Mouse (Mus musculus): ENCODE measurements at regions not wholly inside any gene's neighbourhood (a gene's known extent, or its start where the extent isn't known, plus 50 kb on each side); places are given as distances from the start of the nearest gene placed in this dataset.

GRCm38 (mm10) chr2:133474174-133474573 is 77.8 kb upstream of the Bmp2 start:
- TF ChIP-seq CTCF (IDR thresholded peaks at IDR 0.05; ENCODE audit: extremely low read depth, insufficient read depth, low read length), result no peak
- TF ChIP-seq POLR2A (IDR thresholded peaks at IDR 0.05; ENCODE audit: extremely low read depth, insufficient read depth, low read length), result no peak
